Mouse (Mus musculus) retina, postnatal 7 days (tissue): ENCODE measurements around the gene Emc6.

Source experiments
- DNase-seq: peaks from one replicate; pipeline ENCODE4 v3.0.0-alpha.2; 2012; ENCODE audit warnings: low read depth, low spot score

Emc6 gene

GRCm38 (mm10) chr11:73176186-73176585 is 651 bp downstream of the Emc6 start:
- DNase-seq, result no peak

GRCm38 (mm10) chr11:73175612-73176011 is 1.2 kb downstream of the Emc6 start:
- DNase-seq, result no peak

GRCm38 (mm10) chr11:73172186-73172585 is 4.7 kb downstream of the Emc6 start:
- DNase-seq, result no peak

- peak; percentile 36 for DNase-seq
Measured at GRCm38 (mm10) chr11:73169231-73169630, 7.6 kb downstream of the Emc6 start.

GRCm38 (mm10) chr11:73168576-73168975 is 8.3 kb downstream of the Emc6 start:
- DNase-seq, result no peak

- no peak for DNase-seq
Measured at GRCm38 (mm10) chr11:73168071-73168470, 8.8 kb downstream of the Emc6 start.

GRCm38 (mm10) chr11:73162284-73162683 is 14.6 kb downstream of the Emc6 start:
- DNase-seq, result no peak

GRCm38 (mm10) chr11:73161616-73162015 is 15.2 kb downstream of the Emc6 start:
- DNase-seq, result no peak

- DNase-seq, result no peak
Measured at GRCm38 (mm10) chr11:73160811-73161200, 16.0 kb downstream of the Emc6 start.

GRCm38 (mm10) chr11:73159957-73160810 is 16.7 kb downstream of the Emc6 start, which contains the start of gene P2rx5:
Gene P2rx5, plus strand, starts transcription at chr11:73160421.
- DNase-seq, result no peak

GRCm38 (mm10) chr11:73155071-73155470 is 21.8 kb downstream of the Emc6 start:
- DNase-seq, result no peak

- DNase-seq, result no peak
Measured at GRCm38 (mm10) chr11:73148209-73148608, 28.6 kb downstream of the Emc6 start.

GRCm38 (mm10) chr11:73146975-73147365 is 29.9 kb downstream of the Emc6 start:
- no peak for DNase-seq

GRCm38 (mm10) chr11:73146026-73146974 is 30.5 kb downstream of the Emc6 start:
- DNase-seq, result no peak

- no peak for DNase-seq
Measured at GRCm38 (mm10) chr11:73144261-73144681, 32.6 kb downstream of the Emc6 start.

- peak; percentile 81 for DNase-seq
Measured at GRCm38 (mm10) chr11:73137591-73138501, 39.0 kb downstream of the Emc6 start, which contains the start of gene Haspin. Gene Haspin, minus strand, starts transcription at chr11:73138294.

- no peak for DNase-seq
Measured at GRCm38 (mm10) chr11:73137116-73137515, 39.7 kb downstream of the Emc6 start.

GRCm38 (mm10) chr11:73136587-73136986 is 40.2 kb downstream of the Emc6 start:
- DNase-seq, result no peak

- DNase-seq, result no peak
Measured at GRCm38 (mm10) chr11:73134222-73134621, 42.6 kb downstream of the Emc6 start.

GRCm38 (mm10) chr11:73132999-73133398 is 43.8 kb downstream of the Emc6 start:
- no peak for DNase-seq

- DNase-seq, result no peak
Measured at GRCm38 (mm10) chr11:73131020-73131419, 45.8 kb downstream of the Emc6 start.
